Mouse (Mus musculus) neural tube, embryonic 13.5 days (tissue): ENCODE measurements around the gene Tcf20. TPM values are rescaled to one million over a fixed set of nuclear protein-coding genes. Genes with fewer than 3 reads are reported as not detected.
A peak's percentile ranks its signal among the peaks of the same experiment; 100 is the strongest.

Source experiments
- ATAC-seq: fragments of 200-750 bp; cut with Nextera tagmentation; 2 replicates; pipeline ENCODE4 v1.8.0; 2017; ENCODE audit warnings: low read depth, mild to moderate bottlenecking, moderate TSS enrichment, moderate library complexity
- H3K27ac ChIP-seq: fragments of 300-500 bp; sonication (generic); replicated peaks from 2 replicates; pipeline ENCODE4 v1.5.1; 2015; ENCODE audit warnings: moderate library complexity, mild to moderate bottlenecking, inconsistent platforms
- H3K27me3 ChIP-seq: fragments of 300-500 bp; sonication (generic); 2 replicates; pipeline ENCODE4 v1.6.1; 2015; ENCODE audit warnings: mild to moderate bottlenecking, inconsistent platforms
- H3K36me3 ChIP-seq: fragments of 300-500 bp; sonication (generic); 2 replicates; pipeline ENCODE4 v1.6.1; 2015; ENCODE audit warnings: mild to moderate bottlenecking, inconsistent platforms
- H3K4me1 ChIP-seq: fragments of 300-500 bp; sonication (generic); replicated peaks from 2 replicates; pipeline ENCODE4 v1.6.1; 2015; ENCODE audit warnings: inconsistent platforms
- H3K4me2 ChIP-seq: fragments of 300-500 bp; sonication (generic); 2 replicates; pipeline ENCODE4 v1.6.1; 2015; ENCODE audit warnings: inconsistent platforms, mild to moderate bottlenecking, moderate library complexity
- H3K4me3 ChIP-seq: fragments of 300-500 bp; sonication (generic); 2 replicates; pipeline ENCODE4 v1.5.1; 2015; ENCODE audit warnings: mild to moderate bottlenecking, inconsistent platforms
- H3K9ac ChIP-seq: fragments of 300-500 bp; sonication (generic); 2 replicates; pipeline ENCODE4 v1.6.1; 2015; ENCODE audit warnings: moderate library complexity, mild to moderate bottlenecking, inconsistent platforms
- H3K9me3 ChIP-seq: fragments of 300-500 bp; sonication (generic); 2 replicates; pipeline ENCODE4 v1.6.1; 2016; ENCODE audit warnings: inconsistent platforms
- WGBS: fragments of 180-500 bp; shearing (Covaris S2); methylation state at CpG from one replicate; pipeline ENCODE4 v1.1.7; 2015; 5-methylcytosine and 5-hydroxymethylcytosine counted together
- polyA plus RNA-seq: library from polyadenylated mRNA; unstranded; fragments of >200 nt; fragmentation: Nextera tagmentation; extraction: Ambion mirVana; gene quantifications from 2 replicates; pipeline ENCODE4 v1.2.1, GENCODE M21; 2015

Tcf20 gene
- polyA plus RNA-seq, 1 experiment from 2014 or later, result 11.8 TPM

GRCm38 (mm10) chr15:82902521-82902920 lies 85.2 kb downstream of the Tcf20 start:
- Histone ChIP-seq H3K4me2 (no peak overlapping the region), H3K36me3 (no peaks in the 10 kb centered on the region), H3K27me3 (peaks cover 38% of the 10 kb centered on the region), H3K4me3 (no peak overlapping the region), H3K9ac (peak overlapping the region; percentile 13; the same call in 1 of the 2 replicates), H3K9me3 (no peaks in the 10 kb centered on the region), H3K4me1 (peaks cover 88% of the 10 kb centered on the region), H3K27ac (no peak overlapping the region)
- ATAC-seq, result no peak
- WGBS, result 33% methylated on average over 4 of the region's 4 CpGs

GRCm38 (mm10) chr15:82901306-82901705 lies 86.4 kb downstream of the Tcf20 start:
- ATAC-seq, result no peak
- H3K4me1 ChIP-seq, result peaks cover 83% of the 10 kb centered on the region
- no peak overlapping the region for H3K9ac ChIP-seq
- H3K27me3 ChIP-seq, result peaks cover 33% of the 10 kb centered on the region
- H3K36me3 ChIP-seq, result no peaks in the 10 kb centered on the region
- no peak overlapping the region for H3K4me2 ChIP-seq
- no peak overlapping the region for H3K4me3 ChIP-seq
- no peaks in the 10 kb centered on the region for H3K9me3 ChIP-seq
- 8% methylated on average over 6 of the region's 6 CpGs for WGBS
- H3K27ac ChIP-seq, result 0 out of 2 replicates have a peak overlapping the region, but pooled peaks have one; percentile 3

GRCm38 (mm10) chr15:82900331-82900730 lies 87.3 kb downstream of the Tcf20 start:
- Histone ChIP-seq H3K36me3 (no peaks in the 10 kb centered on the region), H3K4me1 (peaks cover 79% of the 10 kb centered on the region), H3K4me3 (peak overlapping the region; percentile 97; the same call in 1 of the 2 replicates), H3K4me2 (peak overlapping the region; percentile 97), H3K27me3 (peaks cover 28% of the 10 kb centered on the region), H3K27ac (0 out of 2 replicates have a peak overlapping the region, but pooled peaks have one; percentile 49), H3K9ac (peak overlapping the region; percentile 54), H3K9me3 (no peaks in the 10 kb centered on the region)
- no peak; the same call in 1 of the 2 replicates for ATAC-seq
- 39% methylated on average over 3 of the region's 3 CpGs for WGBS

- H3K27ac ChIP-seq, result peak overlapping the region; percentile 93
- H3K9me3 ChIP-seq, result no peaks in the 10 kb centered on the region
- H3K27me3 ChIP-seq, result peaks cover 28% of the 10 kb centered on the region
- H3K36me3 ChIP-seq, result no peaks in the 10 kb centered on the region
- H3K4me2 ChIP-seq, result peak overlapping the region; percentile 97
- peak overlapping the region; percentile 98 for H3K9ac ChIP-seq
- H3K4me3 ChIP-seq, result peak overlapping the region; percentile 97
- peak; percentile 94 for ATAC-seq
- H3K4me1 ChIP-seq, result peaks cover 73% of the 10 kb centered on the region
- 2% methylated on average over 16 of the region's 56 CpGs for WGBS
These were observed 87.9 kb downstream of the Tcf20 start for GRCm38 (mm10) chr15:82899676-82900301.

- Histone ChIP-seq H3K9me3 (no peaks in the 10 kb centered on the region), H3K36me3 (no peaks in the 10 kb centered on the region), H3K9ac (peak overlapping the region; percentile 98), H3K27ac (peak overlapping the region; percentile 93), H3K4me1 (peaks cover 65% of the 10 kb centered on the region), H3K4me2 (peak overlapping the region; percentile 97), H3K4me3 (peak overlapping the region; percentile 97), H3K27me3 (peaks cover 25% of the 10 kb centered on the region)
- ATAC-seq, result peak; percentile 72
- under 1% methylated on average over 74 of the region's 98 CpGs for WGBS
These were observed 88.7 kb downstream of the Tcf20 start for GRCm38 (mm10) chr15:82898740-82899675.

- Histone ChIP-seq H3K27me3 (peaks cover 18% of the 10 kb centered on the region), H3K4me1 (peaks cover 59% of the 10 kb centered on the region), H3K9ac (peak overlapping the region; percentile 98), H3K36me3 (no peaks in the 10 kb centered on the region), H3K4me3 (peak overlapping the region; percentile 97), H3K27ac (peak overlapping the region; percentile 93), H3K9me3 (no peaks in the 10 kb centered on the region), H3K4me2 (peak overlapping the region; percentile 97)
- no peak for ATAC-seq
- 17% methylated on average over 11 of the region's 11 CpGs for WGBS
These were observed 89.4 kb downstream of the Tcf20 start for GRCm38 (mm10) chr15:82898141-82898739.

GRCm38 (mm10) chr15:82896336-82896735 lies 91.3 kb downstream of the Tcf20 start:
- Histone ChIP-seq H3K36me3 (no peaks in the 10 kb centered on the region), H3K27ac (no peak overlapping the region), H3K9me3 (no peaks in the 10 kb centered on the region), H3K4me3 (no peak overlapping the region), H3K27me3 (peaks cover 2% of the 10 kb centered on the region; the same call in 1 of the 2 replicates), H3K4me2 (no peak overlapping the region), H3K9ac (no peak overlapping the region), H3K4me1 (peaks cover 41% of the 10 kb centered on the region)
- no peak for ATAC-seq
- 79% methylated on average over 1 of the region's 1 CpGs for WGBS

GRCm38 (mm10) chr15:82890470-82890869 lies 97.2 kb downstream of the Tcf20 start:
- no peaks in the 10 kb centered on the region for H3K27me3 ChIP-seq
- no peak overlapping the region for H3K27ac ChIP-seq
- H3K36me3 ChIP-seq, result no peaks in the 10 kb centered on the region
- H3K4me2 ChIP-seq, result no peak overlapping the region
- no peaks in the 10 kb centered on the region for H3K9me3 ChIP-seq
- ATAC-seq, result no peak
- H3K4me3 ChIP-seq, result no peak overlapping the region
- H3K9ac ChIP-seq, result no peak overlapping the region
- H3K4me1 ChIP-seq, result no peaks in the 10 kb centered on the region; the same call in 1 of the 2 replicates

- Histone ChIP-seq H3K9me3 (no peaks in the 10 kb centered on the region), H3K4me1 (no peaks in the 10 kb centered on the region; the same call in 1 of the 2 replicates), H3K36me3 (no peaks in the 10 kb centered on the region), H3K27me3 (no peaks in the 10 kb centered on the region), H3K27ac (no peak overlapping the region), H3K4me2 (no peak overlapping the region), H3K4me3 (no peak overlapping the region), H3K9ac (no peak overlapping the region)
- WGBS, result 79% methylated on average over 1 of the region's 1 CpGs
- ATAC-seq, result no peak
These were observed 98.2 kb downstream of the Tcf20 start for GRCm38 (mm10) chr15:82889426-82889825.

- Histone ChIP-seq H3K9ac (no peak overlapping the region), H3K27me3 (no peaks in the 10 kb centered on the region), H3K27ac (no peak overlapping the region), H3K9me3 (no peaks in the 10 kb centered on the region), H3K4me1 (no peaks in the 10 kb centered on the region; the same call in 1 of the 2 replicates), H3K4me2 (no peak overlapping the region), H3K4me3 (no peak overlapping the region), H3K36me3 (no peaks in the 10 kb centered on the region)
- WGBS, result 90% methylated on average over 2 of the region's 2 CpGs
- no peak for ATAC-seq
These were observed 99.2 kb downstream of the Tcf20 start for GRCm38 (mm10) chr15:82888466-82888865.

- no peak for ATAC-seq
- no peaks in the 10 kb centered on the region for H3K27me3 ChIP-seq
- no peak overlapping the region for H3K27ac ChIP-seq
- no peaks in the 10 kb centered on the region for H3K9me3 ChIP-seq
- no peak overlapping the region for H3K4me2 ChIP-seq
- H3K4me3 ChIP-seq, result no peak overlapping the region
- H3K4me1 ChIP-seq, result no peaks in the 10 kb centered on the region
- no peaks in the 10 kb centered on the region for H3K36me3 ChIP-seq
- H3K9ac ChIP-seq, result no peak overlapping the region
These were observed 110.4 kb downstream of the Tcf20 start for GRCm38 (mm10) chr15:82877309-82877708.

- no peak for ATAC-seq
- no peak overlapping the region for H3K4me2 ChIP-seq
- 96% methylated on average over 2 of the region's 2 CpGs for WGBS
- no peak overlapping the region for H3K9ac ChIP-seq
- no peaks in the 10 kb centered on the region for H3K4me1 ChIP-seq
- no peaks in the 10 kb centered on the region for H3K27me3 ChIP-seq
- no peaks in the 10 kb centered on the region for H3K9me3 ChIP-seq
- no peaks in the 10 kb centered on the region for H3K36me3 ChIP-seq
- no peak overlapping the region for H3K27ac ChIP-seq
- H3K4me3 ChIP-seq, result no peak overlapping the region
These were observed 110.8 kb downstream of the Tcf20 start for GRCm38 (mm10) chr15:82876863-82877262.
